Mouse (Mus musculus): Measurements from ENCODE around the gene Trappc12.

Trappc12 gene

DNA sequence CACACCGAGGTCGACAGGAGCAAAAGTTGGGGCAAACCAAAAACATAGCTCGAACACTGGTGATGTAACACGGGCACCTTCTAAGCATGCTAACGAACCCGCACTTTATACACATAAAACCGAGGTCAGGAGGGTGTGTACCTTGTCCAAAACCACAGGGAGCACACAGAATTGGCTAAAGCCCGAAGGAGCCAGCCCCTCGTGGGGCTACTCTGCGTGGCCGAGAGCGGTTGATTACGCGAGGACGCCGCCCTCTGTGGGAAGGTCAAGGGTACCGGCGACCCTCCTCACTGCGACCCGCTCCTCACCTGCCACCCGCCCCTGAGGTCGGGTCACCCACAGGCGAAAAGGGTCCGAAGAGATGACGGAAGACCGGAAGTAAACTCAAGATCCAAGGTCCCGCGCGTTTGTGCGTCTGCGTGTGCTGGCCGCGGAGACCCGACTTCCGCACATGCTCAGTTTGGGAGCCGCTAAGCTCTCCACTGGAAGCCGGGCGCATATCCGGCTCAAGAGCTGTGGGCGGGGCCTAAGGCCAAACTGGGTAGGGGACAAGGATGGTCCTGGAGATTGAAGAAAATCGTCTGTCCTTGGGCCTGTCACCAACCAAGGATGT, at the start of gene Trappc12:
Gene Trappc12, minus strand, starts transcription at position 452 of the 613 bp plus-strand sequence.
- peak; percentile 35 to 71 for DNase-seq (ENCODE audit: low read depth in 1 of 2, low spot score in 2 of 2)

GRCm38 (mm10) chr12:28799798-28800411, 49.6 kb upstream of the Trappc12 start:
- no peak for DNase-seq (ENCODE audit: low read depth in 1 of 2, low spot score in 2 of 2)

DNA sequence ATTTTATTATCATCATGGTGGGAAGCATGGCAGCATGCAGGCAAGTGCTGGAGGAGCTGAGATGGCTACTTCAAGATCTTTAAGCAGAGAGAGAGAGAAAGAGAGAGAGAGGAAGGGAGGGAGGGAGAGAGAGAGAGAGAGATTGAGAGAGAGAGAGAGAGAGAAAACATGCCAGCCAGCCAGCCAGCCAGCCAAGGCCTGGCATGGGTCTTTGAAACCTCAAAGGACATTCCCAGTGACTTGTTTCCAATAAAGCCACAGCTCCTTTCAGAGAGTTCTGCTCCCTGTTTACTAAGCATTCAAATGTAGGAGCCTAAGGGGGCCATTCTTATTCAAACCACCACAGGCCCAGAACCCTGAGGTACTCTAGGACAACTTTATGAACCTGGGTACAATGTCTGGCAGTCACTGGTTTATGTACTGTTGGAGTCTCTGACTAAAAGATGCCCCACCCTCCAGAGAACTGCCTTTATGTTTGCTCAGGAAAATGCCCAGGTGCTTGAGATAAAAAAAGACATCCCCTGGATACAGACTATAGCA, 46.7 kb upstream of the Trappc12 start:
- DNase-seq (ENCODE audit: low read depth in 1 of 2, low spot score in 2 of 2): no peak

DNA sequence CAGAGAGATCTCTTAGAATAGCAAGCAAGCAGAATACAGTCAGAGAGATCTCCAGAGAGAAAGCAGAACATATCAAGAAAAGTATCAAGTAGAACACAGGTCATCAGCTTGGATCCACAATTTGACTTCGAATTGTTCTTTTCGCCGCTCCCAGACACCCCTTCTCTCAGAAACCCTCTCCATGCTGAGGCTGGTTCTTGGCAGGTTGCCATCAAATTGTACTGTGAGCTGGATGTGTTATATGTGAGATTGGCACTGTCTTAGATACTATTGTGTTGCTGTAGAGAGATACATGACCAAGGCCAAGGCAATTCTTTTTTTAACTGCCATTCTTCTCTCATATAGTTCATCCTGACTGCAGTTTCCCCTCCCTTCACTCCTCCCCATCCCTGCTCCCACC, 44.8 kb upstream of the Trappc12 start:
- no peak for DNase-seq (ENCODE audit: low read depth in 1 of 2, low spot score in 2 of 2)

GRCm38 (mm10) chr12:28793715-28794114, 43.4 kb upstream of the Trappc12 start:
- no peak for DNase-seq (ENCODE audit: low read depth in 1 of 2, low spot score in 2 of 2)

- no peak for DNase-seq (ENCODE audit: low read depth in 1 of 2, low spot score in 2 of 2)
These were observed 42.3 kb upstream of the Trappc12 start for GRCm38 (mm10) chr12:28792613-28793012.

GRCm38 (mm10) chr12:28786310-28786709, 36.0 kb upstream of the Trappc12 start:
- no peak for DNase-seq (ENCODE audit: low read depth in 1 of 2, low spot score in 2 of 2)

GRCm38 (mm10) chr12:28785299-28785698, 35.0 kb upstream of the Trappc12 start:
- no peak for DNase-seq (ENCODE audit: low read depth in 1 of 2, low spot score in 2 of 2)

DNA sequence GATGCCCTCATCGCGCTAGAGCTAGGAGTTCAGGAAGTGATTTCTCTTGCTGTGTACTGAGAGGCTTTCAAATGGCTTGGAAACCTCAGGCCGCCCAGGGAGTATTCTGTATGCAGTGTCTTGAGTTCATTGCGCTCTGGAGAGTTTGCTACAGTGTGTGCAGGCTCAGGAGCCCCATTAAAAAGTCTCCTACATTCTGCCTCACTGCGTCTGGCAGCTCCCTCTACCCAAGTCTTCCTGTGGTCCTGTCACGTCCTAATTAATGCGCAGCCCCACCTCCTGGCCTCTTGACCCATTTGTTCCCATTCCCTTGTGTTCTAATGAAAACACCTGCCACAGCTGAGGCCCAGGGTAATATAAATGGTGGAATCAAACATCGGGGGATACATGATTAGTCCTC, 34.6 kb upstream of the Trappc12 start:
- DNase-seq (ENCODE audit: low read depth in 1 of 2, low spot score in 2 of 2): no peak

- no peak for DNase-seq (ENCODE audit: low read depth in 1 of 2, low spot score in 2 of 2)
These were observed 34.1 kb upstream of the Trappc12 start for GRCm38 (mm10) chr12:28784355-28784754.

GRCm38 (mm10) chr12:28782637-28783036, 32.4 kb upstream of the Trappc12 start:
- DNase-seq (ENCODE audit: low read depth in 1 of 2, low spot score in 2 of 2): no peak

DNA sequence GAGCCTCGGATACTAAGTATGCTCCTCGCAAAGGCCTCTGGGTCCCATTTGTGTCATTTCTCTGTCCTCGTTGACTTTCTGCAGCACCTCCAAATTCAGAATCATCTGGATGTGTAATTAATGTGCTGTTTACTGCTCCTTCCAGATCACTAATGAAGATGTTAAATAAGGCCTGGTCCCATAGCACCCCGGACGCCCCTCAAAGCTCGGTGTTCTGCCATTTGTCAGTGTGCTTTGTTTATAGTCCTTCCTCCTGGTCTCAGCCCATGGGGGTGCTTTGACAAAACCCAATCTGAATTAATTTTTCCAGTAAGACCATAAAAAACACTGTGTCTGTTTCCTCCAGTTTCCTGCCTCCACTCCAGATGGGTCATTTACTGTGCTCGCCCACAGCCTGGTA, 29.9 kb upstream of the Trappc12 start:
- DNase-seq (ENCODE audit: low read depth in 1 of 2, low spot score in 2 of 2): no peak

DNA sequence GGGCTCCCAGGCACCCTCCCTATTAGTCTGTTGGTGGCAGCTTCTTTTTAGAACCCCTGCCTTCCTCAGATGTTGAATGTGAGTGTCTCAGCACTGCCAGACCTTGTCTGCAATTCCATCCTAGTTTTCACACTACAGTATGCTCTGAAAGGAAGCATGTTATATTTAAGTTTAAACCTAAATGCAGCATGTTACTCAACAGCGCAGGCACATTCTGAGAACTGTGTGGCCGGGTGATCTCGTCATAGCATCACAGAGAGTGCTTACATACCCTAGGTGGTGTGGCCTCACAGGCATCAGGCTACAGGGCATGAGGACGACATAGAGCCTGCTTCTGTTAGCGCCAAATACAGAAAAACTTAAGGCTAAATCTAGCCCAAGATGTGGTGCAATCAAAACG, 25.4 kb upstream of the Trappc12 start:
- DNase-seq (ENCODE audit: low read depth in 1 of 2, low spot score in 2 of 2): no peak

DNA sequence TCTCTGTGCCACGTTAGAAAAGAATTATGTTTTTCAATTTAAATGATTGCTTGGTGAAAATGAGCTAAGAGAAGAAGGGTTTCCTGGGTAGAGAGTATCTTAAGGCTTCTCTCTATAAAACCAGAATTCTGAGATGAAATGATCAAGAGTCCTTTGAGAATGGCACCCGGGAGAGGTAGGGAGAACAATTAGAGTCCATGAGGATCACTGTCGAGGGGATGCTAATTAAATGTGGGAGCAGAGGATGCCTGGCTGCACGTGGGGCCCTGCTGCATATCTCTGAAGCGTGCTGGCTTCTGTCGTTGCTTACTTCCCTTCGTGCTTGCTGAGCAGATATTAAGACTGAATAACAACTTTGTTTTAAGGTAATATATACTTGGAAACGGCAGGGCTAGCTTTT, 24.8 kb upstream of the Trappc12 start:
- no peak for DNase-seq (ENCODE audit: low read depth in 1 of 2, low spot score in 2 of 2)

DNA sequence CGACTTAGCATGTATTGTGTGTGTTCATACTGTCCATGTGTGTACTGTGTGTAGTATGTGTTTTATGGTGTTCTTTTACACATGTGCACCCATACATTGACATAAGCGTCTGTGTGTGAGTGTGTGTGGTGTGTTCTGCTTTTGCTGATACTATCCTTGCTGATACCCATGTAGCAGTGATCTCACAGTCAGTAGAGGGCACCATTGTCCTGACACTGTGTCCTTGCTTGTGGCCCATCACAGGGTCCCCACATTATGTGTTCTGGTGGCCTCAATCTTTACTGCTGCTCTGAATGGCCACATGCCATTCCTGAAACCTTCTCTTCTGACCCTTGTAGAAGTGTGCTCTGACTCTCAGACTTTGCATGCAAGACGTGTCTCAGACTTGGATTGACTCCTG, 23.5 kb upstream of the Trappc12 start:
- no peak for DNase-seq (ENCODE audit: low read depth in 1 of 2, low spot score in 2 of 2)

GRCm38 (mm10) chr12:28769953-28770352, 19.7 kb upstream of the Trappc12 start:
- no peak for DNase-seq (ENCODE audit: low read depth in 1 of 2, low spot score in 2 of 2)

- DNase-seq (ENCODE audit: low read depth in 1 of 2, low spot score in 2 of 2): no peak
These were observed 5.7 kb upstream of the Trappc12 start for GRCm38 (mm10) chr12:28756019-28756418.

- peak; percentile 80 to 84 for DNase-seq (ENCODE audit: low read depth in 1 of 2, low spot score in 2 of 2)
These were observed 1.4 kb upstream of the Trappc12 start, which contains the start of gene Eipr1 for GRCm38 (mm10) chr12:28751508-28752263. Eipr1 (plus strand) TSS chr12:28751803.

GRCm38 (mm10) chr12:28750876-28751275, 604 bp upstream of the Trappc12 start:
- no peak for DNase-seq (ENCODE audit: low read depth in 1 of 2, low spot score in 2 of 2)

DNA sequence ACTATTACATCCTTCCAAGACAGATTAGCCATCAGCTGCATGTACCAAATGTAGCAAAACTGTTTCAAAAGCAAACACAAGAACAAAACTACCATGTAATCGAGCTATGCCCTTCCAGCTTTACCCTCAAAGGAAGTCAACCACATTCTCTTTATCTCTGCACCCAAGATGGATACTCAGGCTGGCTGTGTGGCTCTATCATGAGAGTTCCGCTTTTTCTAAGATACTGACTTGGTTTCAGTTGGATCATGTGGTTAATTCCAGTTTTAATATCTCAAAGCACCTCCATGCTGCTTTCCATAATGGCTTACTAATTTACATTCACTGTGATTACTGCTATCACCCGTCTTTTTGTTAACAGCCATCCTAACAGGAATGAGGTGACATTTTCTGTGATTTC, 6.9 kb downstream of the Trappc12 start:
- DNase-seq (ENCODE audit: low read depth in 1 of 2, low spot score in 2 of 2): no peak

DNA sequence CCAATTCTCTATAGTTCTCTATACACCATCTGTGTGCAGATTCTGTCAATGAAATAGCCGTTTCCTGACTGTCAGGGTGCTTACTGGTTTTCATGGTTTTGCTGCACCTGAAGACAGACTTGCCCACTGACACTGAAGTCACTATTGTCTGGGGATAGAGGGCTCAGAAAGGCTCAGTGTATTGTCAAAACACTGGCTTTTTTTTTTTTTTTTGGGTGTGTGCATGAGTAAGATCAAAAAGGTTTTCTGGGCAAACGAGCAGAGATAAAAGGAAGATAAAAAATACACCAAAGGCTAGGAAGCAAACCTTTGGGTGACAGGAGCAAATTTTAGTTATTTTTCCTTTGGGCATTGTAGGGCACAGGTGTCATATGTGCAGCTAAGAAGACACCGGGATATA, 15.0 kb downstream of the Trappc12 start:
- no peak for DNase-seq (ENCODE audit: low read depth in 1 of 2, low spot score in 2 of 2)

GRCm38 (mm10) chr12:28734271-28734670, 16.0 kb downstream of the Trappc12 start:
- no peak for DNase-seq (ENCODE audit: low read depth in 1 of 2, low spot score in 2 of 2)

Data from monocyte, adult 2 months (primary cell).